Mouse (Mus musculus) central nervous system, embryonic 18 days (tissue): Measurements from ENCODE around the gene Olfr1040. TPM values are rescaled to one million over a fixed set of nuclear protein-coding genes. Genes with fewer than 3 reads are reported as not detected.

Experiments used
- polyA plus RNA-seq: library from polyadenylated mRNA; depleted of rRNA; stranded (reverse); fragments of >200 nt; gene quantifications from 2 replicates; pipeline ENCODE4 v1.2.3, GENCODE M21; 2012; rRNA removed

Olfr1040 gene
- polyA plus RNA-seq = not detected in 2 replicates

GRCm38 (mm10) chr2:86146632-86147031 lies at the start of gene Olfr1040:
Olfr1040 (minus strand) TSS chr2:86146732.

GRCm38 (mm10) chr2:86185583-86185982 lies 39.1 kb upstream of the Olfr1040 start, which contains the start of gene Olfr52:
Olfr52 (minus strand) TSS chr2:86185683.

GRCm38 (mm10) chr2:86177720-86178119 lies 31.2 kb upstream of the Olfr1040 start, which contains the start of gene Olfr1044:
Olfr1044 (minus strand) TSS chr2:86177820.

GRCm38 (mm10) chr2:86167422-86167821 lies 20.9 kb upstream of the Olfr1040 start, which contains the start of gene Olfr1043:
Olfr1043 (minus strand) TSS chr2:86167522.

GRCm38 (mm10) chr2:86161738-86162137 lies 15.2 kb upstream of the Olfr1040 start, which contains the start of gene Olfr1042:
Olfr1042 (minus strand) TSS chr2:86161838.

GRCm38 (mm10) chr2:86135828-86136227 lies 10.7 kb downstream of the Olfr1040 start, which contains the start of gene Olfr1039:
Olfr1039 (minus strand) TSS chr2:86135928.

Other genes with a start within 250 kb of the Olfr1040 start
- not detected in 2 replicates for gene Olfr1024, start 241.7 kb downstream of the Olfr1040 start, polyA plus RNA-seq
- not detected in 2 replicates for gene Olfr1025-ps1, start 231.5 kb downstream of the Olfr1040 start, polyA plus RNA-seq
- gene Olfr1026, start 225.2 kb downstream of the Olfr1040 start, polyA plus RNA-seq = not detected in 2 replicates
- gene Olfr1028, start 196.3 kb downstream of the Olfr1040 start, polyA plus RNA-seq = not detected in 2 replicates
- not detected in 2 replicates for gene Olfr1029, start 172.8 kb downstream of the Olfr1040 start, polyA plus RNA-seq
- not detected in 2 replicates for gene Olfr1030, start 167.5 kb downstream of the Olfr1040 start, polyA plus RNA-seq
- not detected in 2 replicates for gene Olfr1031, start 156.4 kb downstream of the Olfr1040 start, polyA plus RNA-seq
- not detected in 2 replicates for gene Olfr1032, start 141.2 kb downstream of the Olfr1040 start, polyA plus RNA-seq
- 0.34 and 0.35 TPM in 2 replicates for gene Olfr1033, start 126.1 kb downstream of the Olfr1040 start, polyA plus RNA-seq
- 0.03 and 0.04 TPM in 2 replicates for gene Olfr1034, start 100.9 kb downstream of the Olfr1040 start, polyA plus RNA-seq
- gene Olfr1036, start 72.7 kb downstream of the Olfr1040 start, polyA plus RNA-seq = not detected in 2 replicates
- not detected in 2 replicates for gene Olfr1037, start 59.3 kb downstream of the Olfr1040 start, polyA plus RNA-seq
- gene Olfr1039, start 10.8 kb downstream of the Olfr1040 start, polyA plus RNA-seq = not detected in 2 replicates
- not detected in 2 replicates for gene Olfr1042, start 15.1 kb upstream of the Olfr1040 start, polyA plus RNA-seq
- not detected in 2 replicates for gene Olfr1043, start 20.8 kb upstream of the Olfr1040 start, polyA plus RNA-seq
- gene Olfr1044, start 31.1 kb upstream of the Olfr1040 start, polyA plus RNA-seq = not detected in 2 replicates
- not detected in 2 replicates for gene Olfr52, start 39.0 kb upstream of the Olfr1040 start, polyA plus RNA-seq
- not detected in 2 replicates for gene Olfr1045, start 56.3 kb upstream of the Olfr1040 start, polyA plus RNA-seq
- not detected in 2 replicates for gene Olfr1046, start 72.6 kb upstream of the Olfr1040 start, polyA plus RNA-seq
- gene Olfr1047, start 84.7 kb upstream of the Olfr1040 start, polyA plus RNA-seq = not detected in 2 replicates
- gene Olfr1048, start 93.6 kb upstream of the Olfr1040 start, polyA plus RNA-seq = not detected in 2 replicates
- gene Olfr1049, start 111.6 kb upstream of the Olfr1040 start, polyA plus RNA-seq = not detected in 2 replicates
- not detected in 2 replicates for gene Olfr1051, start 132.4 kb upstream of the Olfr1040 start, polyA plus RNA-seq
- not detected in 2 replicates for gene Olfr1052, start 145.7 kb upstream of the Olfr1040 start, polyA plus RNA-seq
- not detected in 2 replicates for gene Olfr1053, start 168.6 kb upstream of the Olfr1040 start, polyA plus RNA-seq
- gene Olfr1054, start 188.7 kb upstream of the Olfr1040 start, polyA plus RNA-seq = not detected in 2 replicates
- not detected in 2 replicates for gene Olfr1055, start 203.6 kb upstream of the Olfr1040 start, polyA plus RNA-seq
- not detected in 2 replicates for gene Olfr1056, start 215.7 kb upstream of the Olfr1040 start, polyA plus RNA-seq
- gene Olfr1057, start 231.7 kb upstream of the Olfr1040 start, polyA plus RNA-seq = not detected in 2 replicates
- not detected in 2 replicates for gene Olfr1058, start 241.8 kb upstream of the Olfr1040 start, polyA plus RNA-seq